Mouse (Mus musculus) midbrain, embryonic 10.5 days (tissue): ENCODE data around the gene 1190007I07Rik. TPM values are rescaled to one million over a fixed set of nuclear protein-coding genes. Genes with fewer than 3 reads are reported as not detected.
"Not testable (repeated sequence)": the region's sequence is repeated elsewhere in the genome, so short reads cannot be mapped to it uniquely, and the experiment has no call there.

ENCODE experiments used
- DNase-seq: peaks from one replicate; pipeline ENCODE4 v3.0.0-alpha.2; 2017; ENCODE audit warnings: low spot score
- H3K27ac ChIP-seq: fragments of 300-500 bp; sonication (generic); replicated peaks from 2 replicates; pipeline ENCODE4 v1.5.1; 2016; ENCODE audit warnings: mild to moderate bottlenecking
- H3K27me3 ChIP-seq: fragments of 300-500 bp; sonication (generic); 2 replicates; pipeline ENCODE4 v1.6.1; 2016; ENCODE audit warnings: low read depth, mild to moderate bottlenecking; ENCODE audit not compliant: poor library complexity, severe bottlenecking
- H3K36me3 ChIP-seq: fragments of 300-500 bp; sonication (generic); 2 replicates; pipeline ENCODE4 v1.6.1; 2016; ENCODE audit warnings: mild to moderate bottlenecking, moderate library complexity
- H3K4me1 ChIP-seq: fragments of 300-500 bp; sonication (generic); 2 replicates; pipeline ENCODE4 v1.6.1; 2016
- H3K4me3 ChIP-seq: fragments of 300-500 bp; sonication (generic); 2 replicates; pipeline ENCODE4 v1.5.1; 2016; ENCODE audit warnings: mild to moderate bottlenecking, moderate library complexity
- H3K9me3 ChIP-seq: fragments of 300-500 bp; sonication (generic); replicated peaks from 2 replicates; pipeline ENCODE4 v1.6.1; 2016; ENCODE audit warnings: mild to moderate bottlenecking
- WGBS: fragments of 180-500 bp; shearing (Covaris S2); methylation state at CpG from one replicate; pipeline ENCODE4 v1.1.7; 2016; 5-methylcytosine and 5-hydroxymethylcytosine counted together
- polyA plus RNA-seq: library from polyadenylated mRNA; unstranded; fragments of >200 nt; fragmentation: Nextera tagmentation; extraction: Ambion mirVana; gene quantifications from 2 replicates; pipeline ENCODE4 v1.2.1, GENCODE M21; 2016

The 1190007I07Rik gene
- polyA plus RNA-seq, 1 experiment from 2014 or later = 43.3 TPM

GRCm38 (mm10) chr10:82641481-82641880 is 18.5 kb upstream of the 1190007I07Rik start:
- H3K27ac ChIP-seq = no peak overlapping the region

DNA sequence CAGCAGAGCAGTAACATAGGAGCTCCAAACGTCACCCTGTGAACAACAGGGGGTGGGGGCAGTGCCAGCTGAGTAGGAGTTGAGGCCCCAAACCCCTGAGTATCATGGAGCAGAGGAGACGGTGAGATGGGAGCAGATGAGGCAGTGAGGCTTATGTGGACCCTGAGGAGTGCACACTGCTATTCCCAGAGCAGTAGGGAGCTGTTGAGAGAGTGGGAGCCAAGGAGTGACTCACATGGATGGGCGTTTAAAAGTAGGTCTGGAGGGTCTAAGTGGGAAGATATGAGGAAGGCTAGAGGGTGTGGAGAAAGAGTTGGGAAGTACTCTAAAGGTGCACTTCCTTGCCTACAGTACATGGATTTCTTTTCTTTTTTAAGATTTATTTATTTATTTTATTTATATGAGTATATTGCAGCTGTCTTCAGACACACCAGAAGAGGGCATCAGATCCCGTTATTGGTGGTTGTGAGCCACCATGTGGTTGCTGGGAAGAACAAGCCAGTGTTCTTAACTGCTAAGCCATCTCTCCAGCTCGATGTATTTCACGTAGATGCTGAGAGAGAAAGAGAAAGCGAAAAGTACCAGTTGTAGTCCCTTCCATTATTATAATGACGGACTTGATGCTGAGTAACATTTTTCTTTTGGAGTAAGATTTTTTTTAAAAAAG is 16.1 kb upstream of the 1190007I07Rik start:
- H3K36me3 ChIP-seq = peaks cover 99% of the 10 kb centered on the region
- no peak for DNase-seq
- no peaks in the 10 kb centered on the region for H3K27me3 ChIP-seq
- H3K4me1 ChIP-seq = no peaks in the 10 kb centered on the region
- H3K9me3 ChIP-seq = no peaks in the 10 kb centered on the region
- H3K4me3 ChIP-seq = no peak overlapping the region
- H3K27ac ChIP-seq = no peak overlapping the region
- 91% methylated on average over 8 of the region's 8 CpGs for WGBS

More at GRCm38 (mm10) chr10:82641481-82641880, 18.5 kb upstream of the 1190007I07Rik start:
- no peaks in the 10 kb centered on the region for H3K4me1 ChIP-seq
- DNase-seq = no peak
- 89% methylated on average over 9 of the region's 9 CpGs for WGBS
- H3K9me3 ChIP-seq = no peaks in the 10 kb centered on the region
- H3K4me3 ChIP-seq = no peak overlapping the region
- peaks cover 99% of the 10 kb centered on the region for H3K36me3 ChIP-seq
- H3K27me3 ChIP-seq = no peaks in the 10 kb centered on the region

GRCm38 (mm10) chr10:82636321-82636720 is 13.3 kb upstream of the 1190007I07Rik start:
- no peak for DNase-seq
- Histone ChIP-seq H3K27me3 (no peaks in the 10 kb centered on the region), H3K27ac (no peak overlapping the region), H3K4me1 (peaks cover 4% of the 10 kb centered on the region), H3K4me3 (no peak overlapping the region), H3K9me3 (no peaks in the 10 kb centered on the region; the same call in 1 of the 2 replicates), H3K36me3 (peaks cover 99% of the 10 kb centered on the region)
- 93% methylated on average over 3 of the region's 3 CpGs for WGBS

- 97% methylated on average over 7 of the region's 7 CpGs for WGBS
- Histone ChIP-seq H3K9me3 (no peaks in the 10 kb centered on the region; the same call in 1 of the 2 replicates), H3K27ac (no peak overlapping the region), H3K27me3 (no peaks in the 10 kb centered on the region), H3K4me3 (no peak overlapping the region), H3K4me1 (peaks cover 14% of the 10 kb centered on the region), H3K36me3 (peaks cover 83% of the 10 kb centered on the region)
- no peak for DNase-seq
Measured at GRCm38 (mm10) chr10:82634348-82634747, 11.3 kb upstream of the 1190007I07Rik start.

DNA sequence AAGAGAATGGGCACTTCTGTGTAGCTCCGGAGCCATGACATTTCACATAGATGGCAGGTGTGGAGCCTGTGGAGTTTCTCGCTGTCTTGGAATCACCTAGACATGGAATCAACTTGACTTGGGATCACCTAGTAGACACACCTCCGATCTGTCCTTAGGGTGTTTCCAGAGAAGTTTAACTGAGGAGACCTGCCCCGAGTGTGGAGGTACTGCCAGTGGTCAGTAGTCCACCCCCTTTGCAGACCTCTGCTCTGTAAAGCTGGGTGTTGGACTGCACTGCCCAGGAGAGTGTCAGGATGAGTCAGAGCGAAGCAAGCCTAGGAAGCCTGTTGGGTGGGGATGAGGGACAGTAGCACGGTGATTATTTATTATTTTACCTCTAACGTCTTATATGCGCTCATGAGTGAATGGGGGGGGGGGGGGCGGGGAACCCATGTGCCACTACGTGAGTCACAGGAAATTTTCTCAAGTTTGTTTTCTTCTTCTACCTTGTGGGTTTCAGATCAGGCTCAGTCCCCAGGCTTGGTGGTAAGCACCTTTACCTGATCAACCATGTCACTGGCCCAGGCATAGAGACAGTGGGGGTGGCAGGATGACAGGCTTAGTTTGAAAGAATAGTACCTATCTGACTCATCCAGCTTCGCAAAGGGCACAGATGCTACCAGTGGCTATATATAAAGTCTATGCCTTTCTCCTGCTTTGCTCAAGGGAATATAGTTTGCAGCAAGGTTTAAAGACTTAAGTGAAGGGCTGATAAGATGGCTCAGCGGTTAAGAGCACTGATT is 9.7 kb upstream of the 1190007I07Rik start:
- WGBS = 96% methylated on average over 12 of the region's 12 CpGs
- H3K9me3 ChIP-seq = no peaks in the 10 kb centered on the region; the same call in 1 of the 2 replicates
- H3K27ac ChIP-seq = no peak overlapping the region
- DNase-seq = no peak
- no peaks in the 10 kb centered on the region for H3K27me3 ChIP-seq
- H3K4me3 ChIP-seq = no peak overlapping the region
- peaks cover 22% of the 10 kb centered on the region for H3K4me1 ChIP-seq
- H3K36me3 ChIP-seq = peaks cover 67% of the 10 kb centered on the region

DNA sequence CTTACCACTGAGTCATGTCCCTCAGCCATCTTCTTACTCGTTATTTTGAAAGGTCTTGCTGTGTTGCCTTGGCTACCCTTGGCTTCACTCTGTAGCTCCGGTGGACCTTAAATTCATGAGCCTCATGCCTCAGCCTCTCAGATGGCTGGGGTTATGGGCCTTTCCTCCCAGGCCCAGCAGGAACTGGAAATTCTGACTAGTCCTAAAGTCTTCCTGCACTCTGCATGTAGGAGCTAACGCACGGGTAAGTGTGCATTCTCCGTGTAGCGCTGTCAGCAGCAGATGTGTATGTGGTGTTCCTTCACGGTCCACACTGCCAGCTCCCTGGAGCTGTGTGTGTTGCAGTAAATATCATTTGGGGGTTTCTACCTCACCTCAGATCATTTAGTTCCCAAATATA is 8.1 kb upstream of the 1190007I07Rik start:
- peak overlapping the region; percentile 85 for H3K4me3 ChIP-seq
- H3K36me3 ChIP-seq = peaks cover 51% of the 10 kb centered on the region
- peaks cover 22% of the 10 kb centered on the region for H3K4me1 ChIP-seq
- 89% methylated on average over 7 of the region's 7 CpGs for WGBS
- no peaks in the 10 kb centered on the region for H3K27me3 ChIP-seq
- no peak overlapping the region for H3K27ac ChIP-seq
- DNase-seq = no peak
- no peaks in the 10 kb centered on the region; the same call in 1 of the 2 replicates for H3K9me3 ChIP-seq

DNA sequence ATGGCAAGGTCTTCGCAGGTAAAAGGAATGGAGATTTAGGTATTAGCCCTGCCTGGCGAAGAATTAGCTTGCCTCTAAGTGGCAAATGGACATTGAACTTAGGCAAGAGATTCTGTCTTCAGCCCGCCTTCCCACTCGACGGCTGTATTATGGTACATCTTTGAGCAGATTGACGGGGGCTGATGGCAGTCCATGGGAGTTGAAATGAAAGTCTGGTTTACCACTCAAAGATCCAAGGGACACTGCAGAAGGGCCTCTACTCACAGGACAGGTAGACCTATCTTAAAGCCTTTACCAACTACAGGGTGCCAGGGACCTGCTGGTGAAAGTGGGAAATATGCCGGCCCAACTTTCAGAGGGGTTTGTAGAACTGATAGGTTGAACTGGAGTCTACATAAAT is 7.5 kb upstream of the 1190007I07Rik start:
- no peaks in the 10 kb centered on the region for H3K27me3 ChIP-seq
- H3K36me3 ChIP-seq = peaks cover 45% of the 10 kb centered on the region
- no peaks in the 10 kb centered on the region; the same call in 1 of the 2 replicates for H3K9me3 ChIP-seq
- WGBS = 27% methylated on average over 7 of the region's 7 CpGs
- H3K4me3 ChIP-seq = peak overlapping the region; percentile 85
- peak overlapping the region; percentile 96 for H3K27ac ChIP-seq
- DNase-seq = no peak
- peaks cover 22% of the 10 kb centered on the region for H3K4me1 ChIP-seq

DNA sequence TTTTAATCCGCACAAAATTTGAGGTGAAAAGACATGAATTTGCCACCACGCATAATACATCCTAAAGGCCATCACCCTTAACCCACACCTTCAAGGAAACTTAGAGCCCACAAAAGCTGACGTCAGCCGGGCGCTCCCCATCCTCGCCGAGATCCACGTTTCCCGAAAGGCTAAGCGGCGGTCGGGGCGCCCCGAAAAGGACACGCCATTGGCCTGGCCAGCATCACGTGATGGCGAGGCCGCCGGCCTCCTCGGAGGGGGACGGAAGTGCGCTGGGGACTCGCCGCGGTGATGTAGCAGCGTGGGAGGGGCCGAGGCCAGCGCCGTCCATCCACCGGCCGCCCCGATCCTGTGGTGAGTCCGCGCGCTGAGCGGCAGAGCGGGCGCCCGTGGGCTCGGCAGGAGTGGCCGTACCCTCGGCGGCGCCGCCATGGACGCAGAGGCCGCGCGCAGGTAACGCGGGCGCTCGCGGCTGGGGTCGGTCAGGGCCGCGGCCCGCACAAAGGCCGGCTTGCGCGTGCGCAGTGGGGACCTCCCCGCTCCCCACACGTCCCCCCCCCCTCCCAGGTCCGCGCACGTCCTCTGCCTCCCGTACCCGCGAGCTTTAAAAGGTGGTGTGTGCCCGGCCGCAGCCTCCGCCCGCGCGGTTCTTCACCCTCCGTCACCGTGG is 6.7 kb upstream of the 1190007I07Rik start, which contains the start of gene Tdg:
Tdg (plus strand) TSS at position 243 of the 670 bp plus-strand sequence.
- peaks cover 22% of the 10 kb centered on the region for H3K4me1 ChIP-seq
- H3K36me3 ChIP-seq = peaks cover 37% of the 10 kb centered on the region
- DNase-seq = peak; percentile 95
- H3K9me3 ChIP-seq, H3K27me3 ChIP-seq: not testable (repeated sequence)
- H3K27ac ChIP-seq = peak within 1 kb of the TSS; percentile 96
- H3K4me3 ChIP-seq = peak within 1 kb of the TSS; percentile 85
- under 1% methylated on average over 76 of the region's 78 CpGs for whole genome bisulfite sequencing

- peak overlapping the region; percentile 96 for H3K27ac ChIP-seq
- H3K36me3 ChIP-seq = peaks cover 31% of the 10 kb centered on the region
- 9% methylated on average over 11 of the region's 11 CpGs for WGBS
- H3K9me3 ChIP-seq = no peaks in the 10 kb centered on the region; the same call in 1 of the 2 replicates
- H3K4me3 ChIP-seq = peak overlapping the region; percentile 85
- no peaks in the 10 kb centered on the region for H3K27me3 ChIP-seq
- DNase-seq = no peak
- peaks cover 22% of the 10 kb centered on the region for H3K4me1 ChIP-seq
Measured at GRCm38 (mm10) chr10:82629111-82629585, 6.1 kb upstream of the 1190007I07Rik start.

GRCm38 (mm10) chr10:82623553-82623932 is 515 bp upstream of the 1190007I07Rik start:
- Histone ChIP-seq H3K4me1 (peaks cover 13% of the 10 kb centered on the region), H3K4me3 (peak overlapping the region; percentile 77), H3K36me3 (peaks cover 14% of the 10 kb centered on the region), H3K27ac (peak overlapping the region; percentile 93)
- not testable (repeated sequence) for DNase-seq, H3K27me3 ChIP-seq, H3K9me3 ChIP-seq
- WGBS = 7% methylated on average over 2 of the region's 2 CpGs

DNA sequence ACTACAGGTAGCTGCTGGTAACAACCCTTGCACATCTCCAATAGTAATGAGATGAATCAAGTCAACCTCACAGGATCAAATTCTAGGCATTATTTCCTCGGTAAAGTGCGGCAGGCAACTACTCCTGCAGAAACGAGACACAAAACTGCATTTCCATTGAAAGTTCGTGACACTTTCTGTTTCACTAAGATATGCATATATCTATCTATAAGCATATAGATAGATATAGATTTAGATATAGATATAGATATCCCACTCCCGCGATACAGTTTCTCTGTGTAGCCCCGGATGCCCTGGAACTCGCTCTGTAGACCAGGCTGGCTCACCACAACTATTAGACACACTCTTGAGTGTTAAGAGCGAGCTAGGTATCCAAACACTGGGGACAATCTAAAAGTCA is 793 bp downstream of the 1190007I07Rik start:
- H3K9me3 ChIP-seq = no peaks in the 10 kb centered on the region
- H3K4me3 ChIP-seq = peak overlapping the region; percentile 77
- no peak for DNase-seq
- H3K36me3 ChIP-seq = peaks cover 25% of the 10 kb centered on the region
- whole genome bisulfite sequencing = 29% methylated on average over 9 of the region's 9 CpGs
- peaks cover 13% of the 10 kb centered on the region for H3K4me1 ChIP-seq
- H3K27ac ChIP-seq = peak overlapping the region; percentile 93
- H3K27me3 ChIP-seq = no peaks in the 10 kb centered on the region

GRCm38 (mm10) chr10:82594421-82594820 is 28.6 kb downstream of the 1190007I07Rik start:
- not testable (repeated sequence) for H3K36me3 ChIP-seq, H3K27ac ChIP-seq, DNase-seq, H3K9me3 ChIP-seq, H3K4me3 ChIP-seq, H3K4me1 ChIP-seq, H3K27me3 ChIP-seq
- 61% methylated on average over 4 of the region's 4 CpGs for WGBS
